Mouse (Mus musculus): ENCODE results near the gene Def6.

DNA sequence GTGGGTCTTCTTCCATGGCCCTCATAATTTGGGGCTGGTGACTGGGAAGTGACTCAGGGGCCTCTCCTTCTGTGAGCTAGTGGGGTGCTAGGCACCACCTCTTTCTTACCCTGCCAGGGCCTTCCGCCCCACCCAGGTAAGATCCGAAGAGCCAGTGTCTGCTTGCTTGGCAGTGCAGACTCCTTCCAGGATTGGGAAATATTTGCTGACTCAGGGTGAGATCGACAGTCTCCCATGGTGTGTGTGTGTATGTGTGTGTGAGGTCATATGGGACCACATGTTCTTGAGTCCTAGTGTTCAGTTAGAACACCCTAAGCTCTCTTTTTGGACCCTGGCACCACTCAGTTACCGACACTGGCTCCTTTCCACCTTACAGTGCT lies 29.0 kb downstream of the Def6 start:
- no peak for TF ChIP-seq CTCF (conservative IDR thresholded peaks at IDR 0.05; ENCODE audit: low read length)
- no peak for TF ChIP-seq NANOG (IDR thresholded peaks at IDR 0.05; ENCODE audit: borderline replicate concordance, low read length)
- no peak for TF ChIP-seq POU5F1 (IDR thresholded peaks at IDR 0.05; ENCODE audit: borderline replicate concordance, low read length)
